Mouse (Mus musculus): ENCODE data around the gene Aldh8a1. TPM values are rescaled to one million over a fixed set of nuclear protein-coding genes. Genes with fewer than 3 reads are reported as not detected.

Gene Aldh8a1
- polyA plus RNA-seq, 2 experiments: 11.6 to 21.5 TPM

DNA sequence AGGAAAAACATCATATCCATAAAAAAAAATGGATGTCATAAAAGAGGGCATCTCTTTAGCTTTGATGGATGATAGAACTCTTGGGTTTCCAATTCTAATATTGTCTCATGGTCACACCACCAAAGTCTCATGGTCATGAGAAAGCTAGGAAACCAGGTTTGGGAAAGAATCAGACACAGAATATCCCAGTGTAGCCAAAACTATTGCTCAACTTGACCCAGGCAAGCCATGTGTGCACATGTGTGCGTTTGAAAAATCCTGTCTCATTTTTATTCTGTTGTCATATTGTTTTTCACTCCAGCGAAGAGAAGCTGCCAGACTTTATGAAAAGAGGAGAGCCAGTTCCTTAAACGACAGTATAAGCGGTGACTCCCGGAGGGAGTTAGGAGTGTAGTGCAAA is 33.6 kb downstream of the Aldh8a1 start:
- Histone ChIP-seq H3K27me3 (ENCODE audit: control insufficient read depth, insufficient read depth, low read length) (no peaks in the 10 kb centered on the region), H3K4me2 (ENCODE audit: low read depth) (no peak overlapping the region), H3K27ac (no peak overlapping the region), H3K9me3 (ENCODE audit: control insufficient read depth, low read length) (no peaks in the 10 kb centered on the region), H3K4me3 (ENCODE audit: insufficient read depth in 1 of 2, low read depth in 2 of 2, low read length in 2 of 2) (no peak overlapping the region), H3K9ac (replicated peaks) (no peak overlapping the region), H3K4me1 (replicated peaks; ENCODE audit: control insufficient read depth in 2 of 2, insufficient read depth in 2 of 2, low read length in 1 of 2) (no peaks in the 10 kb centered on the region), H3K36me3 (replicated peaks; ENCODE audit: control insufficient read depth, insufficient read depth, low read depth) (no peaks in the 10 kb centered on the region)
- ATAC-seq (ENCODE audit: insufficient read depth) (no peak), DNase-seq (ENCODE audit: low read depth in 3 of 3, low spot score in 3 of 3) (no peak)
- no peak for TF ChIP-seq EP300 (IDR thresholded peaks at IDR 0.05; ENCODE audit: low read depth)
- no peak for TF ChIP-seq CTCF (IDR thresholded peaks at IDR 0.05; ENCODE audit: low read depth)
- WGBS (ENCODE audit: insufficient replicate concordance): 62% methylated on average over 5 of the region's 5 CpGs

GRCm38 (mm10) chr10:21411621-21412205 is 34.6 kb downstream of the Aldh8a1 start:
- H3K36me3 ChIP-seq (replicated peaks; ENCODE audit: control insufficient read depth, insufficient read depth, low read depth): no peaks in the 10 kb centered on the region
- no peak for TF ChIP-seq CTCF (IDR thresholded peaks at IDR 0.05; ENCODE audit: low read depth)
- WGBS (ENCODE audit: insufficient replicate concordance): 48% methylated on average over 6 of the region's 6 CpGs
- no peaks in the 10 kb centered on the region for H3K27me3 ChIP-seq (ENCODE audit: control insufficient read depth, insufficient read depth, low read length)
- H3K9me3 ChIP-seq (ENCODE audit: control insufficient read depth, low read length): no peaks in the 10 kb centered on the region
- no peak overlapping the region for H3K4me3 ChIP-seq (ENCODE audit: insufficient read depth in 1 of 2, low read depth in 2 of 2, low read length in 2 of 2)
- H3K27ac ChIP-seq: no peak overlapping the region
- DNase-seq (ENCODE audit: low read depth in 3 of 3, low spot score in 3 of 3) (no peak), ATAC-seq (ENCODE audit: insufficient read depth) (no peak)
- H3K9ac ChIP-seq (replicated peaks): no peak overlapping the region
- no peak overlapping the region for H3K4me2 ChIP-seq (ENCODE audit: low read depth)
- no peaks in the 10 kb centered on the region for H3K4me1 ChIP-seq (replicated peaks; ENCODE audit: control insufficient read depth in 2 of 2, insufficient read depth in 2 of 2, low read length in 1 of 2)

GRCm38 (mm10) chr10:21415031-21415430 is 37.9 kb downstream of the Aldh8a1 start:
- 48% methylated on average over 4 of the region's 4 CpGs for WGBS (ENCODE audit: insufficient replicate concordance)
- H3K36me3 ChIP-seq (replicated peaks; ENCODE audit: control insufficient read depth, insufficient read depth, low read depth): no peaks in the 10 kb centered on the region
- H3K9ac ChIP-seq (replicated peaks): no peak overlapping the region
- TF ChIP-seq EP300 (IDR thresholded peaks at IDR 0.05; ENCODE audit: low read depth) (no peak), CTCF (IDR thresholded peaks at IDR 0.05; ENCODE audit: low read depth) (no peak)
- no peaks in the 10 kb centered on the region for H3K9me3 ChIP-seq (ENCODE audit: control insufficient read depth, low read length)
- ATAC-seq (ENCODE audit: insufficient read depth) (no peak), DNase-seq (ENCODE audit: low read depth in 3 of 3, low spot score in 3 of 3) (no peak)
- no peaks in the 10 kb centered on the region; a peak in 1 of 4 replicates for H3K4me1 ChIP-seq (replicated peaks; ENCODE audit: control insufficient read depth in 2 of 2, insufficient read depth in 2 of 2, low read length in 1 of 2)
- no peak overlapping the region for H3K27ac ChIP-seq
- no peak overlapping the region for H3K4me3 ChIP-seq (ENCODE audit: insufficient read depth in 1 of 2, low read depth in 2 of 2, low read length in 2 of 2)
- H3K27me3 ChIP-seq (ENCODE audit: control insufficient read depth, insufficient read depth, low read length): no peaks in the 10 kb centered on the region
- H3K4me2 ChIP-seq (ENCODE audit: low read depth): no peak overlapping the region

DNA sequence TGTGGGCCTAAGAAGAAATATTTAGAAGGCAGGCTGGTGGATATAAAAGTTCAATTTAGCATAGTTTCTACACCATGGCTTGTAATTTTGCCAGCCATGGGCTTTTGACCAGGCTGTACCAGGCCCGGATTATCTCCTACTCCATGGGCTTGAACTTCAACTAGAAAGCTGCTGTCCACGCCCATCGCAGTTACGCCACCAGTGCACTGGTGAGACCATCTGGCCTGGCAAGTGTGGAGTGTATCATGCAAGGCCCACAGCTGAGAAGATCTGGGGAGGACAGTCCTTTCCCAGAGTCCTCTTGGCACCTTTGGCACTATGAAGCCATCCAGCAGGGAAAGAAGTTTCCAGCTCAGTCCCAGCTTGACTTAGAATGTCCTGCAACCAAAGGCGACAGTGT is 39.1 kb downstream of the Aldh8a1 start:
- Histone ChIP-seq H3K27ac (no peak overlapping the region), H3K4me3 (ENCODE audit: insufficient read depth in 1 of 2, low read depth in 2 of 2, low read length in 2 of 2) (no peak overlapping the region), H3K27me3 (ENCODE audit: control insufficient read depth, insufficient read depth, low read length) (no peaks in the 10 kb centered on the region), H3K9ac (replicated peaks) (no peak overlapping the region), H3K36me3 (replicated peaks; ENCODE audit: control insufficient read depth, insufficient read depth, low read depth) (no peaks in the 10 kb centered on the region), H3K4me2 (ENCODE audit: low read depth) (no peak overlapping the region), H3K4me1 (replicated peaks; ENCODE audit: control insufficient read depth in 2 of 2, insufficient read depth in 2 of 2, low read length in 1 of 2) (peaks cover 0 to 4% of the 10 kb centered on the region in 2 experiments; a peak in 2 of 4 replicates), H3K9me3 (ENCODE audit: control insufficient read depth, low read length) (no peaks in the 10 kb centered on the region)
- ATAC-seq (ENCODE audit: insufficient read depth) (no peak), DNase-seq (ENCODE audit: low read depth in 3 of 3, low spot score in 3 of 3) (no peak)
- WGBS (ENCODE audit: insufficient replicate concordance): 75% methylated on average over 5 of the region's 5 CpGs
- TF ChIP-seq CTCF (IDR thresholded peaks at IDR 0.05; ENCODE audit: low read depth) (no peak), EP300 (IDR thresholded peaks at IDR 0.05; ENCODE audit: low read depth) (no peak)

DNA sequence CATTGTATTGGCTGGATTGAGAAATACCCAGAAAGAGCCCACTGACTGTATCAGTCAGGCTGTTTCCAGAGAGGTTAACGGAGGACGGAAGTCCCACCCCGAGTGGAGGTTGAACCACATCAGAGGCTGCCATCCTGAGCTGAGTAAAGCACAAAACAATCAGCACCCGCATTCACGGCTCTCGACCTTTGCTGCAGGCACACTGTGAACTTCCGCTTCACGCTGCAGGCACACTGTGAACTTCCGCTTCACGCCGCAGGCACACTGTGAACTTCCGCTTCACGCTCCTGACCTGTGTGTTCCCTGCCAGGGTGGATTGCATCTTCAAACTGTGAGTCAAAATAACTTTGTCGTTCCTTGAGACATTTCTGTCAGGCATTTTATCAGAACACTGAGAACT is 42.1 kb downstream of the Aldh8a1 start:
- ATAC-seq (ENCODE audit: insufficient read depth) (no peak), DNase-seq (ENCODE audit: low read depth in 3 of 3, low spot score in 3 of 3) (no peak)
- Histone ChIP-seq H3K27me3 (ENCODE audit: control insufficient read depth, insufficient read depth, low read length) (no peaks in the 10 kb centered on the region), H3K36me3 (replicated peaks; ENCODE audit: control insufficient read depth, insufficient read depth, low read depth) (no peaks in the 10 kb centered on the region), H3K9ac (replicated peaks) (no peak overlapping the region), H3K4me1 (replicated peaks; ENCODE audit: control insufficient read depth in 2 of 2, insufficient read depth in 2 of 2, low read length in 1 of 2) (peaks cover 0 to 4% of the 10 kb centered on the region in 2 experiments; a peak in 2 of 4 replicates), H3K9me3 (ENCODE audit: control insufficient read depth, low read length) (no peaks in the 10 kb centered on the region), H3K4me2 (ENCODE audit: low read depth) (peak overlapping the region; percentile 13; the same call in 1 of the 2 replicates), H3K4me3 (ENCODE audit: insufficient read depth in 1 of 2, low read depth in 2 of 2, low read length in 2 of 2) (peak overlapping the region in 1 of 2 experiments; percentile 25; a peak in 2 of 4 replicates), H3K27ac (no peak overlapping the region)
- no peak for TF ChIP-seq CTCF (IDR thresholded peaks at IDR 0.05; ENCODE audit: low read depth)
- 52% methylated on average over 14 of the region's 14 CpGs for WGBS (ENCODE audit: insufficient replicate concordance)
